Mouse (Mus musculus) cerebellum, adult 9-11 months (tissue): ENCODE measurements around the gene Trio.

ENCODE experiments used
- DNase-seq: peaks from one replicate; pipeline ENCODE4 v3.0.0; 2022

The Trio gene

GRCm38 (mm10) chr15:27991066-27991701 is 34.5 kb downstream of the Trio start:
- no peak for DNase-seq

GRCm38 (mm10) chr15:27987979-27988378 is 37.7 kb downstream of the Trio start:
- DNase-seq, result no peak

GRCm38 (mm10) chr15:27984881-27985280 is 40.8 kb downstream of the Trio start:
- DNase-seq, result no peak

GRCm38 (mm10) chr15:27981764-27982500 is 43.7 kb downstream of the Trio start:
- DNase-seq, result peak; percentile 23

- DNase-seq, result no peak
These were observed 44.4 kb downstream of the Trio start for GRCm38 (mm10) chr15:27981258-27981657.

GRCm38 (mm10) chr15:27980436-27980835 is 45.2 kb downstream of the Trio start:
- peak; percentile 18 for DNase-seq

GRCm38 (mm10) chr15:27976950-27977349 is 48.7 kb downstream of the Trio start:
- no peak for DNase-seq

GRCm38 (mm10) chr15:27976366-27976765 is 49.3 kb downstream of the Trio start:
- DNase-seq, result no peak

GRCm38 (mm10) chr15:27974637-27975036 is 51.0 kb downstream of the Trio start:
- no peak for DNase-seq

- DNase-seq, result no peak
These were observed 57.5 kb downstream of the Trio start for GRCm38 (mm10) chr15:27968183-27968582.

- no peak for DNase-seq
These were observed 58.3 kb downstream of the Trio start for GRCm38 (mm10) chr15:27967128-27967876.

- no peak for DNase-seq
These were observed 60.8 kb downstream of the Trio start for GRCm38 (mm10) chr15:27964877-27965276.

GRCm38 (mm10) chr15:27963506-27963905 is 62.1 kb downstream of the Trio start:
- no peak for DNase-seq

GRCm38 (mm10) chr15:27960642-27961041 is 65.0 kb downstream of the Trio start:
- DNase-seq, result no peak

GRCm38 (mm10) chr15:27957867-27958266 is 67.8 kb downstream of the Trio start:
- DNase-seq, result no peak

GRCm38 (mm10) chr15:27955614-27956013 is 70.0 kb downstream of the Trio start:
- no peak for DNase-seq

- no peak for DNase-seq
These were observed 71.3 kb downstream of the Trio start for GRCm38 (mm10) chr15:27954356-27954755.

GRCm38 (mm10) chr15:27953570-27953969 is 72.1 kb downstream of the Trio start:
- DNase-seq, result no peak

GRCm38 (mm10) chr15:27951195-27951594 is 74.5 kb downstream of the Trio start:
- no peak for DNase-seq

- no peak for DNase-seq
These were observed 76.5 kb downstream of the Trio start for GRCm38 (mm10) chr15:27949196-27949595.

GRCm38 (mm10) chr15:27947880-27948279 is 77.8 kb downstream of the Trio start:
- no peak for DNase-seq

GRCm38 (mm10) chr15:27945570-27945969 is 80.1 kb downstream of the Trio start:
- DNase-seq, result no peak

GRCm38 (mm10) chr15:27944898-27945297 is 80.8 kb downstream of the Trio start:
- DNase-seq, result no peak
